In the genomic region with DNA sequence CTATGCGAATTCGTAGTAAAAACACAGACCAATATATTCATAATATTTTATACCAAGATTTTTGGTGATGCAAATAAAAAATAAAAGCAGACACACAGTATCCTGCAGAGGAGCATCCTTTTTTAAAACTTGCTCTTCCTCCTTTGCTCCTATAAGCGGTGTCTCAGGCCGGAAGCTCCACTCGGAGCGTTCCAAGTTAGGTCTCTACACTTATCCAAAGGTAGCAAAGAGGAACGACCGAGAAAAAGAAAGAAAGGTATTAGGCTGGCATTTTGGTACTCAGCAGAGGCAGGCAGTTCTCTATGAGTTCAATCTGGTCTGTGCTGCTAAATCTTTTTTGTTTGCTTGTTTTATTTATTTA, we compare ENCODE assay signal across 21 mouse cellular contexts. TPM values are rescaled to one million over a fixed set of nuclear protein-coding genes. Genes with fewer than 3 reads are reported as not detected.
DNase-seq lines count a peak whose midpoint lies in the region; ATAC-seq and TF ChIP-seq lines count a peak whose summit lies in the region.
"Had no signal": no experiment of that assay in that cellular context is flagged by ENCODE, and none has a peak within 500 bp of the region (broad histone marks: within the 10 kb centered on the region; RNA-seq: fewer than 3 reads in every experiment).

No protein-coding gene starts in this region.

- no peak overlapping the region for H3K27ac ChIP-seq in kidney, postnatal 0 days
- H3K27ac ChIP-seq in kidney, embryonic 14.5 days (ENCODE audit: low read depth, low read length) = no peak overlapping the region

- TF ChIP-seq CTCF in kidney, postnatal 0 days (IDR thresholded peaks at IDR 0.05; ENCODE audit: low read depth) = no peak

- DNase-seq in kidney, postnatal 0 days (ENCODE audit: low spot score) = no peak
- peak; percentile 12 for DNase-seq in thymus, postnatal 14 days
- DNase-seq in thymus, postnatal 4 days = no peak
- DNase-seq in left cerebral cortex, postnatal 4 days = no peak
- DNase-seq in adrenal gland, postnatal 14 days = no peak

- H3K9ac ChIP-seq in kidney, postnatal 0 days (ENCODE audit: low read depth, low read length) = no peak overlapping the region
- H3K9ac ChIP-seq in kidney, embryonic 14.5 days (ENCODE audit: low read depth, low read length) = no peak overlapping the region; the same call in 1 of the 2 replicates

- peaks cover 33% of the 10 kb centered on the region for H3K4me1 ChIP-seq in erythroblast, embryonic 14.5 days (ENCODE audit: control insufficient read depth)
- H3K4me1 ChIP-seq in kidney, postnatal 0 days (replicated peaks; ENCODE audit: insufficient read depth, low read length) = no peaks in the 10 kb centered on the region
- H3K4me1 ChIP-seq in kidney, embryonic 14.5 days (ENCODE audit: control insufficient read depth, insufficient read depth, low read length) = no peaks in the 10 kb centered on the region
- H3K4me1 ChIP-seq: stomach, embryonic 15.5 days had no signal

- peaks cover 19% of the 10 kb centered on the region for H3K36me3 ChIP-seq in erythroblast, embryonic 14.5 days (ENCODE audit: control insufficient read depth)
- no peaks in the 10 kb centered on the region for H3K36me3 ChIP-seq in kidney, postnatal 0 days (ENCODE audit: insufficient read depth, low read length)
- H3K36me3 ChIP-seq in kidney, embryonic 14.5 days (ENCODE audit: control insufficient read depth, insufficient read depth, low read length) = peaks cover 6% of the 10 kb centered on the region

- no peaks in the 10 kb centered on the region for H3K9me3 ChIP-seq in erythroblast, embryonic 14.5 days (ENCODE audit: control insufficient read depth, low read length)
- no peaks in the 10 kb centered on the region for H3K9me3 ChIP-seq in kidney, postnatal 0 days (replicated peaks; ENCODE audit: low read length)
- no peaks in the 10 kb centered on the region for H3K9me3 ChIP-seq in kidney, embryonic 14.5 days (ENCODE audit: control insufficient read depth, low read length)
- H3K9me3 ChIP-seq: stomach, embryonic 15.5 days had no signal

- WGBS in kidney, postnatal 0 days = 74% methylated on average over 8 of the region's 8 CpGs
- WGBS in kidney, embryonic 14.5 days = 82% methylated on average over 8 of the region's 8 CpGs

- peak overlapping the region; percentile 86; the same call in 1 of the 2 replicates for H3K4me2 ChIP-seq in kidney, postnatal 0 days (ENCODE audit: low read length)
- H3K4me2 ChIP-seq in kidney, embryonic 14.5 days (replicated peaks; ENCODE audit: low read depth, low read length) = no peak overlapping the region

- no peaks in the 10 kb centered on the region for H3K27me3 ChIP-seq in erythroblast, embryonic 14.5 days (ENCODE audit: control insufficient read depth)
- no peaks in the 10 kb centered on the region for H3K27me3 ChIP-seq in kidney, postnatal 0 days (ENCODE audit: insufficient read depth, low read length)
- no peaks in the 10 kb centered on the region for H3K27me3 ChIP-seq in kidney, embryonic 14.5 days (ENCODE audit: control insufficient read depth, insufficient read depth, low read length)
- H3K27me3 ChIP-seq: stomach, embryonic 15.5 days had no signal

- intact Hi-C loops in left cerebral cortex, postnatal 4 days (cut with DNase I) = no loop called here

- ATAC-seq in erythroblast, adult 5-6 weeks (replicated peaks; ENCODE audit: low FRiP score, poor library complexity, severe bottlenecking) = no peak
- ATAC-seq in kidney, postnatal 0 days (replicated peaks; ENCODE audit: low FRiP score, low read depth) = no peak
- ATAC-seq in kidney, embryonic 14.5 days (ENCODE audit: low FRiP score, low TSS enrichment) = no peak

- peak overlapping the region; percentile 90 for H3K4me3 ChIP-seq in erythroblast, embryonic 14.5 days (replicated peaks)
- no peak overlapping the region for H3K4me3 ChIP-seq in kidney, postnatal 0 days (replicated peaks; ENCODE audit: low read depth, low read length)
- H3K4me3 ChIP-seq in kidney, embryonic 14.5 days (ENCODE audit: low read length) = no peak overlapping the region

RNA-seq across cellular contexts. Expression of a gene that starts 0.7 kb away (rescaled TPM):
- polyA plus RNA-seq in erythroblast, embryonic 14.5 days (2012) = 2.9 and 3.1 TPM in 2 replicates
- 39.6 and 45.8 TPM in 2 replicates for total RNA-seq in erythroblast, adult 5-6 weeks (2015; ENCODE audit: low replicate concordance)
- 24.4 and 53.5 TPM in 2 replicates for total RNA-seq in erythroblast, adult 5-6 weeks (2017; ENCODE audit: low replicate concordance)
- polyA plus RNA-seq in kidney, postnatal 0 days (2015; fragmentation: Nextera tagmentation; extraction: Ambion mirVana) = 76.7 and 82.6 TPM in 2 replicates
- 72.1 and 86.0 TPM in 2 replicates for polyA plus RNA-seq in kidney, embryonic 14.5 days (2014; fragmentation: Nextera tagmentation; extraction: Ambion mirVana)
- 10 to 100 TPM; 55.9 to 58.6 TPM for total RNA-seq in left cerebral cortex, postnatal 4 days (2021)
- total RNA-seq in adrenal gland, postnatal 14 days (2021) = 37.6 and 46.1 TPM in 2 replicates

RNA-seq across cellular contexts. Expression of a gene that starts 6.6 kb away (rescaled TPM):
- 0.03 TPM in 1 of 2 replicates, not detected in the other for polyA plus RNA-seq in erythroblast, embryonic 14.5 days (2012)
- total RNA-seq in erythroblast, adult 5-6 weeks (2015; ENCODE audit: low replicate concordance) = 5.0 and 13.8 TPM in 2 replicates
- total RNA-seq in erythroblast, adult 5-6 weeks (2017; ENCODE audit: low replicate concordance) = 5.3 and 9.2 TPM in 2 replicates
- polyA plus RNA-seq in kidney, postnatal 0 days (2015; fragmentation: Nextera tagmentation; extraction: Ambion mirVana) = 10.0 and 10.1 TPM in 2 replicates
- 6.2 and 12.3 TPM in 2 replicates for polyA plus RNA-seq in kidney, embryonic 14.5 days (2014; fragmentation: Nextera tagmentation; extraction: Ambion mirVana)
- 10 to 100 TPM; 26.8 to 31.2 TPM for total RNA-seq in left cerebral cortex, postnatal 4 days (2021)
- 14.3 and 18.7 TPM in 2 replicates for total RNA-seq in adrenal gland, postnatal 14 days (2021)

RNA-seq across cellular contexts. Expression of a gene that starts 14.8 kb away (rescaled TPM):
- polyA plus RNA-seq in erythroblast, embryonic 14.5 days (2012) = not detected in 2 replicates
- not detected in 2 replicates for total RNA-seq in erythroblast, adult 5-6 weeks (2015; ENCODE audit: low replicate concordance)
- total RNA-seq in erythroblast, adult 5-6 weeks (2017; ENCODE audit: low replicate concordance) = not detected in 2 replicates
- not detected in 2 replicates for polyA plus RNA-seq in kidney, postnatal 0 days (2015; fragmentation: Nextera tagmentation; extraction: Ambion mirVana)
- polyA plus RNA-seq in kidney, embryonic 14.5 days (2014; fragmentation: Nextera tagmentation; extraction: Ambion mirVana) = not detected in 2 replicates
- not detected for total RNA-seq in left cerebral cortex, postnatal 4 days (2021)
- total RNA-seq in adrenal gland, postnatal 14 days (2021) = not detected in 2 replicates
- total RNA-seq: left cerebral cortex, adult 2 months; liver, adult 2 months; megakaryocyte, adult 5-6 weeks had no signal
- polyA plus RNA-seq: brain, embryonic 14.5 days; C2C12; cerebellum, adult 2 months; forebrain, embryonic 16.5 days; gonadal fat pad, adult 2 months; heart, embryonic 16.5 days; inflammation-experienced regulatory T-cells, adult 6 months; large intestine, adult 2 months; liver, adult 2 months; neural tube, embryonic 11.5 days; stomach, embryonic 15.5 days had no signal

RNA-seq across cellular contexts. Expression of a gene that starts 57.6 kb away (rescaled TPM):
- 0.07 and 0.16 TPM in 2 replicates for polyA plus RNA-seq in erythroblast, embryonic 14.5 days (2012)
- 1.5 and 2.3 TPM in 2 replicates for total RNA-seq in erythroblast, adult 5-6 weeks (2015; ENCODE audit: low replicate concordance)
- total RNA-seq in erythroblast, adult 5-6 weeks (2017; ENCODE audit: low replicate concordance) = 1.1 and 2.0 TPM in 2 replicates
- 2.1 and 2.9 TPM in 2 replicates for polyA plus RNA-seq in kidney, postnatal 0 days (2015; fragmentation: Nextera tagmentation; extraction: Ambion mirVana)
- 3.9 and 5.8 TPM in 2 replicates for polyA plus RNA-seq in kidney, embryonic 14.5 days (2014; fragmentation: Nextera tagmentation; extraction: Ambion mirVana)
- total RNA-seq in left cerebral cortex, postnatal 4 days (2021) = 10 to 100 TPM; 10.1 to 10.3 TPM
- 3.6 and 4.9 TPM in 2 replicates for total RNA-seq in adrenal gland, postnatal 14 days (2021)
